Mouse (Mus musculus): ENCODE results near the gene Fam227a. TPM values are rescaled to one million over a fixed set of nuclear protein-coding genes. Genes with fewer than 3 reads are reported as not detected.
A peak's percentile ranks its signal among the peaks of the same experiment; 100 is the strongest.
"Not testable (repeated sequence)": the region's sequence is repeated elsewhere in the genome, so short reads cannot be mapped to it uniquely, and the experiment has no call there.

The Fam227a gene
- polyA plus RNA-seq, 1 experiment from 2014 or later: 0.72 TPM

- H3K4me1 ChIP-seq (ENCODE audit: control insufficient read depth, insufficient read depth, low read length): peaks cover 48% of the 10 kb centered on the region
- no peak for ATAC-seq
- no peaks in the 10 kb centered on the region for H3K36me3 ChIP-seq (ENCODE audit: control insufficient read depth, insufficient read depth, low read length)
- peak overlapping the region; percentile 83 for H3K4me3 ChIP-seq (ENCODE audit: low read length)
- H3K9me3 ChIP-seq (ENCODE audit: control insufficient read depth, low read length): no peaks in the 10 kb centered on the region
- peak overlapping the region; percentile 79 for H3K4me2 ChIP-seq (ENCODE audit: low read depth, low read length)
- H3K27me3 ChIP-seq (replicated peaks; ENCODE audit: control insufficient read depth, insufficient read depth, low read length): no peaks in the 10 kb centered on the region
- no peak overlapping the region for H3K27ac ChIP-seq (ENCODE audit: low read length)
- peak overlapping the region; percentile 65 for H3K9ac ChIP-seq (ENCODE audit: low read depth, low read length)
- WGBS: 31% methylated on average over 6 of the region's 6 CpGs
Measured at GRCm38 (mm10) chr15:79685141-79685641, 26.4 kb upstream of the Fam227a start.

GRCm38 (mm10) chr15:79684616-79685015 is 25.9 kb upstream of the Fam227a start:
- H3K27me3 ChIP-seq (replicated peaks; ENCODE audit: control insufficient read depth, insufficient read depth, low read length): no peaks in the 10 kb centered on the region
- no peaks in the 10 kb centered on the region for H3K36me3 ChIP-seq (ENCODE audit: control insufficient read depth, insufficient read depth, low read length)
- WGBS: 85% methylated on average over 6 of the region's 6 CpGs
- H3K4me3 ChIP-seq (ENCODE audit: low read length): peak overlapping the region; percentile 83
- peak overlapping the region; percentile 65 for H3K9ac ChIP-seq (ENCODE audit: low read depth, low read length)
- peak overlapping the region; percentile 43; the same call in 1 of the 2 replicates for H3K27ac ChIP-seq (ENCODE audit: low read length)
- no peaks in the 10 kb centered on the region for H3K9me3 ChIP-seq (ENCODE audit: control insufficient read depth, low read length)
- H3K4me1 ChIP-seq (ENCODE audit: control insufficient read depth, insufficient read depth, low read length): peaks cover 44% of the 10 kb centered on the region
- no peak for ATAC-seq
- H3K4me2 ChIP-seq (ENCODE audit: low read depth, low read length): peak overlapping the region; percentile 79

- no peak for ATAC-seq
- peaks cover 43% of the 10 kb centered on the region for H3K4me1 ChIP-seq (ENCODE audit: control insufficient read depth, insufficient read depth, low read length)
- peak overlapping the region; percentile 43; the same call in 1 of the 2 replicates for H3K27ac ChIP-seq (ENCODE audit: low read length)
Measured at GRCm38 (mm10) chr15:79683707-79684465, 25.1 kb upstream of the Fam227a start.

GRCm38 (mm10) chr15:79683146-79683545 is 24.4 kb upstream of the Fam227a start:
- no peaks in the 10 kb centered on the region for H3K27me3 ChIP-seq (replicated peaks; ENCODE audit: control insufficient read depth, insufficient read depth, low read length)
- peaks cover 41% of the 10 kb centered on the region for H3K4me1 ChIP-seq (ENCODE audit: control insufficient read depth, insufficient read depth, low read length)
- no peak overlapping the region for H3K4me3 ChIP-seq (ENCODE audit: low read length)
- peak overlapping the region; percentile 79; the same call in 1 of the 2 replicates for H3K4me2 ChIP-seq (ENCODE audit: low read depth, low read length)
- H3K36me3 ChIP-seq (ENCODE audit: control insufficient read depth, insufficient read depth, low read length): no peaks in the 10 kb centered on the region
- WGBS: 67% methylated on average over 6 of the region's 6 CpGs
- no peaks in the 10 kb centered on the region for H3K9me3 ChIP-seq (ENCODE audit: control insufficient read depth, low read length)
- H3K27ac ChIP-seq (ENCODE audit: low read length): no peak overlapping the region
- no peak for ATAC-seq
- 0 out of 2 replicates have a peak overlapping the region, but pooled peaks have one; percentile 14 for H3K9ac ChIP-seq (ENCODE audit: low read depth, low read length)

More at GRCm38 (mm10) chr15:79683707-79684465, 25.1 kb upstream of the Fam227a start:
- Histone ChIP-seq H3K4me2 (ENCODE audit: low read depth, low read length) (peak overlapping the region; percentile 79), H3K4me3 (ENCODE audit: low read length) (no peak overlapping the region; the same call in 1 of the 2 replicates), H3K9ac (ENCODE audit: low read depth, low read length) (peak overlapping the region; percentile 65), H3K27me3 (replicated peaks; ENCODE audit: control insufficient read depth, insufficient read depth, low read length) (no peaks in the 10 kb centered on the region), H3K36me3 (ENCODE audit: control insufficient read depth, insufficient read depth, low read length) (no peaks in the 10 kb centered on the region), H3K9me3 (ENCODE audit: control insufficient read depth, low read length) (no peaks in the 10 kb centered on the region)
- 58% methylated on average over 19 of the region's 19 CpGs for WGBS

GRCm38 (mm10) chr15:79681973-79682372 is 23.2 kb upstream of the Fam227a start:
- Histone ChIP-seq H3K27ac (ENCODE audit: low read length) (no peak overlapping the region), H3K9ac (ENCODE audit: low read depth, low read length) (no peak overlapping the region), H3K36me3 (ENCODE audit: control insufficient read depth, insufficient read depth, low read length) (no peaks in the 10 kb centered on the region), H3K4me2 (ENCODE audit: low read depth, low read length) (no peak overlapping the region), H3K27me3 (replicated peaks; ENCODE audit: control insufficient read depth, insufficient read depth, low read length) (no peaks in the 10 kb centered on the region), H3K4me1 (ENCODE audit: control insufficient read depth, insufficient read depth, low read length) (peaks cover 41% of the 10 kb centered on the region), H3K9me3 (ENCODE audit: control insufficient read depth, low read length) (no peaks in the 10 kb centered on the region), H3K4me3 (ENCODE audit: low read length) (no peak overlapping the region)
- WGBS: 82% methylated on average over 4 of the region's 4 CpGs
- ATAC-seq: no peak

GRCm38 (mm10) chr15:79677936-79678335 is 19.2 kb upstream of the Fam227a start:
- peak; percentile 53 for ATAC-seq
- WGBS: 75% methylated on average over 2 of the region's 2 CpGs
- H3K9ac ChIP-seq (ENCODE audit: low read depth, low read length): no peak overlapping the region
- no peak overlapping the region for H3K27ac ChIP-seq (ENCODE audit: low read length)
- no peaks in the 10 kb centered on the region for H3K27me3 ChIP-seq (replicated peaks; ENCODE audit: control insufficient read depth, insufficient read depth, low read length)
- H3K4me2 ChIP-seq (ENCODE audit: low read depth, low read length): no peak overlapping the region
- peaks cover 5% of the 10 kb centered on the region; the same call in 1 of the 2 replicates for H3K4me1 ChIP-seq (ENCODE audit: control insufficient read depth, insufficient read depth, low read length)
- no peaks in the 10 kb centered on the region for H3K9me3 ChIP-seq (ENCODE audit: control insufficient read depth, low read length)
- H3K4me3 ChIP-seq (ENCODE audit: low read length): no peak overlapping the region
- H3K36me3 ChIP-seq (ENCODE audit: control insufficient read depth, insufficient read depth, low read length): peaks cover 12% of the 10 kb centered on the region; the same call in 1 of the 2 replicates

- H3K4me2 ChIP-seq (ENCODE audit: low read depth, low read length): peak overlapping the region; percentile 58
- peaks cover 13% of the 10 kb centered on the region; the same call in 1 of the 2 replicates for H3K36me3 ChIP-seq (ENCODE audit: control insufficient read depth, insufficient read depth, low read length)
- H3K27me3 ChIP-seq (replicated peaks; ENCODE audit: control insufficient read depth, insufficient read depth, low read length); H3K27ac ChIP-seq (ENCODE audit: low read length); H3K4me1 ChIP-seq (ENCODE audit: control insufficient read depth, insufficient read depth, low read length); ATAC-seq; H3K9me3 ChIP-seq (ENCODE audit: control insufficient read depth, low read length): not testable (repeated sequence)
- WGBS: 73% methylated on average over 11 of the region's 11 CpGs
- peak overlapping the region; percentile 24; the same call in 1 of the 2 replicates for H3K9ac ChIP-seq (ENCODE audit: low read depth, low read length)
- H3K4me3 ChIP-seq (ENCODE audit: low read length): peak overlapping the region; percentile 87
Measured at GRCm38 (mm10) chr15:79671828-79672348, 13.1 kb upstream of the Fam227a start.

GRCm38 (mm10) chr15:79670972-79671299 is 12.2 kb upstream of the Fam227a start:
- WGBS: 1% methylated on average over 36 of the region's 37 CpGs
- Histone ChIP-seq H3K4me3 (ENCODE audit: low read length) (peak overlapping the region; percentile 87), H3K4me2 (ENCODE audit: low read depth, low read length) (peak overlapping the region; percentile 58), H3K4me1 (ENCODE audit: control insufficient read depth, insufficient read depth, low read length) (peaks cover 5% of the 10 kb centered on the region), H3K27ac (ENCODE audit: low read length) (peak overlapping the region; percentile 56), H3K36me3 (ENCODE audit: control insufficient read depth, insufficient read depth, low read length) (peaks cover 13% of the 10 kb centered on the region; the same call in 1 of the 2 replicates), H3K27me3 (replicated peaks; ENCODE audit: control insufficient read depth, insufficient read depth, low read length) (no peaks in the 10 kb centered on the region), H3K9ac (ENCODE audit: low read depth, low read length) (peak overlapping the region; percentile 86), H3K9me3 (ENCODE audit: control insufficient read depth, low read length) (no peaks in the 10 kb centered on the region)
- ATAC-seq: peak; percentile 63

GRCm38 (mm10) chr15:79670249-79670971 is 11.7 kb upstream of the Fam227a start, which contains the start of gene Tomm22:
TSS of gene Tomm22 (plus strand) at chr15:79670861.
- no peaks in the 10 kb centered on the region for H3K9me3 ChIP-seq (ENCODE audit: control insufficient read depth, low read length)
- WGBS: 16% methylated on average over 32 of the region's 33 CpGs
- ATAC-seq: peak; percentile 97
- H3K27ac ChIP-seq (ENCODE audit: low read length): peak within 1 kb of the TSS; percentile 56
- peak within 1 kb of the TSS; percentile 58 for H3K4me2 ChIP-seq (ENCODE audit: low read depth, low read length)
- H3K9ac ChIP-seq (ENCODE audit: low read depth, low read length): peak within 1 kb of the TSS; percentile 86
- H3K4me3 ChIP-seq (ENCODE audit: low read length): peak within 1 kb of the TSS; percentile 87
- H3K27me3 ChIP-seq (replicated peaks; ENCODE audit: control insufficient read depth, insufficient read depth, low read length): no peaks in the 10 kb centered on the region
- H3K36me3 ChIP-seq (ENCODE audit: control insufficient read depth, insufficient read depth, low read length): peaks cover 11% of the 10 kb centered on the region; the same call in 1 of the 2 replicates
- peaks cover 5% of the 10 kb centered on the region for H3K4me1 ChIP-seq (ENCODE audit: control insufficient read depth, insufficient read depth, low read length)
